Mouse (Mus musculus) ES-Bruce4 (cell line): ENCODE results near the gene Pde7b. TPM values are rescaled to one million over a fixed set of nuclear protein-coding genes. Genes with fewer than 3 reads are reported as not detected.

ENCODE experiments used
- H3K27ac ChIP-seq: 2 replicates; pipeline ENCODE4 v1.5.1; 2012; ENCODE audit warnings: low read length, inconsistent platforms; ENCODE audit not compliant: insufficient read depth
- H3K27me3 ChIP-seq: 2 replicates; pipeline ENCODE4 v1.6.1; 2012; ENCODE audit warnings: mild to moderate bottlenecking, low read length, inconsistent platforms; ENCODE audit not compliant: control insufficient read depth, poor library complexity, insufficient read depth, severe bottlenecking
- H3K36me3 ChIP-seq: 2 replicates; pipeline ENCODE4 v1.6.1; 2012; ENCODE audit warnings: inconsistent platforms, mild to moderate bottlenecking, low read length, moderate library complexity; ENCODE audit not compliant: control insufficient read depth, poor library complexity, insufficient read depth, severe bottlenecking
- H3K4me1 ChIP-seq: one replicate; pipeline ENCODE4 v1.8.1; 2011; ENCODE audit warnings: low read length; ENCODE audit not compliant: control insufficient read depth, insufficient read depth
- H3K4me3 ChIP-seq: 2 replicates; pipeline ENCODE4 v1.5.1; 2011; ENCODE audit warnings: low read depth, mild to moderate bottlenecking, low read length
- H3K9ac ChIP-seq: 2 replicates; pipeline ENCODE4 v1.6.1; 2012; ENCODE audit warnings: low read depth, mild to moderate bottlenecking, inconsistent platforms; ENCODE audit not compliant: poor library complexity, severe bottlenecking
- H3K9me3 ChIP-seq: replicated peaks from 2 replicates; pipeline ENCODE4 v1.6.1; 2012; ENCODE audit warnings: mild to moderate bottlenecking, low read length, inconsistent platforms; ENCODE audit not compliant: control insufficient read depth, poor library complexity, insufficient read depth, severe bottlenecking
- CTCF ChIP-seq: IDR thresholded peaks from one replicate; pipeline ENCODE4 v1.8.1; 2011; ENCODE audit warnings: low read depth, low read length
- EP300 ChIP-seq: IDR thresholded peaks from 2 replicates; pipeline ENCODE4 v1.6.1; 2011; ENCODE audit warnings: low read depth, low read length; ENCODE audit not compliant: insufficient read depth
- POLR2A ChIP-seq: IDR thresholded peaks from one replicate; pipeline ENCODE4 v1.8.1; 2011; ENCODE audit warnings: low read length; ENCODE audit not compliant: insufficient read depth
- polyA plus RNA-seq: library from polyadenylated mRNA; stranded (reverse); fragments of >200 nt; gene quantifications from 2 replicates; pipeline ENCODE4 v1.2.4, GENCODE M21; 2011; ENCODE audit warnings: low read depth; ENCODE audit not compliant: missing spikeins, insufficient read depth, insufficient read length

Gene Pde7b
- polyA plus RNA-seq, 1 experiment = 0.18 TPM

- Histone ChIP-seq H3K27ac (no peak overlapping the region), H3K9ac (no peak overlapping the region)
Observed at GRCm38 (mm10) chr10:20474831-20475230, 250.0 kb downstream of the Pde7b start.

GRCm38 (mm10) chr10:20474036-20474435 is 250.8 kb downstream of the Pde7b start:
- no peaks in the 10 kb centered on the region for H3K4me1 ChIP-seq
- H3K27me3 ChIP-seq = no peaks in the 10 kb centered on the region
- H3K9ac ChIP-seq = no peak overlapping the region
- H3K27ac ChIP-seq = no peak overlapping the region
- no peak overlapping the region for H3K4me3 ChIP-seq
- no peaks in the 10 kb centered on the region for H3K36me3 ChIP-seq
- no peaks in the 10 kb centered on the region for H3K9me3 ChIP-seq
- TF ChIP-seq CTCF (no peak), EP300 (no peak), POLR2A (no peak)

More at GRCm38 (mm10) chr10:20474831-20475230, 250.0 kb downstream of the Pde7b start:
- Histone ChIP-seq H3K27me3 (no peaks in the 10 kb centered on the region), H3K4me1 (no peaks in the 10 kb centered on the region), H3K4me3 (no peak overlapping the region), H3K36me3 (no peaks in the 10 kb centered on the region), H3K9me3 (no peaks in the 10 kb centered on the region)
- TF ChIP-seq EP300 (no peak), POLR2A (no peak), CTCF (no peak)

GRCm38 (mm10) chr10:20473505-20473904 is 251.4 kb downstream of the Pde7b start:
- H3K4me1 ChIP-seq = no peaks in the 10 kb centered on the region
- no peaks in the 10 kb centered on the region for H3K9me3 ChIP-seq
- H3K27ac ChIP-seq = no peak overlapping the region
- H3K27me3 ChIP-seq = no peaks in the 10 kb centered on the region
- H3K4me3 ChIP-seq = no peak overlapping the region
- H3K9ac ChIP-seq = no peak overlapping the region
- no peaks in the 10 kb centered on the region for H3K36me3 ChIP-seq
- TF ChIP-seq POLR2A (no peak), EP300 (no peak), CTCF (no peak)

- TF ChIP-seq POLR2A = no peak
- TF ChIP-seq CTCF = no peak
- no peak for TF ChIP-seq EP300
- no peak overlapping the region for H3K4me3 ChIP-seq
- H3K27ac ChIP-seq = no peak overlapping the region
- H3K4me1 ChIP-seq = no peaks in the 10 kb centered on the region
- no peaks in the 10 kb centered on the region for H3K36me3 ChIP-seq
- no peak overlapping the region for H3K9ac ChIP-seq
- H3K27me3 ChIP-seq = no peaks in the 10 kb centered on the region
- H3K9me3 ChIP-seq = no peaks in the 10 kb centered on the region
Observed at GRCm38 (mm10) chr10:20472007-20472406, 252.9 kb downstream of the Pde7b start.

GRCm38 (mm10) chr10:20464631-20465030 is 260.2 kb downstream of the Pde7b start:
- H3K9ac ChIP-seq = no peak overlapping the region
- no peaks in the 10 kb centered on the region for H3K27me3 ChIP-seq
- TF ChIP-seq POLR2A (no peak), CTCF (no peak), EP300 (no peak)
- no peaks in the 10 kb centered on the region for H3K4me1 ChIP-seq
- H3K36me3 ChIP-seq = no peaks in the 10 kb centered on the region
- H3K9me3 ChIP-seq = no peaks in the 10 kb centered on the region
- no peak overlapping the region for H3K27ac ChIP-seq
- H3K4me3 ChIP-seq = no peak overlapping the region

GRCm38 (mm10) chr10:20463941-20464340 is 260.9 kb downstream of the Pde7b start:
- TF ChIP-seq EP300 (no peak), POLR2A (no peak), CTCF (no peak)
- H3K27ac ChIP-seq = no peak overlapping the region
- H3K27me3 ChIP-seq = no peaks in the 10 kb centered on the region
- H3K9ac ChIP-seq = no peak overlapping the region
- H3K9me3 ChIP-seq = no peaks in the 10 kb centered on the region
- H3K36me3 ChIP-seq = no peaks in the 10 kb centered on the region
- no peak overlapping the region for H3K4me3 ChIP-seq
- H3K4me1 ChIP-seq = no peaks in the 10 kb centered on the region
